Mouse (Mus musculus) gastrocnemius, postnatal 36 days (tissue): Measurements from ENCODE around the gene Mrrf. TPM values are rescaled to one million over a fixed set of nuclear protein-coding genes. Genes with fewer than 3 reads are reported as not detected.
"Not testable (repeated sequence)": the region's sequence is repeated elsewhere in the genome, so short reads cannot be mapped to it uniquely, and the experiment has no call there.

Source experiments
- DNase-seq, 2 experiments: peaks; one replicate each; pipeline ENCODE4 v3.0.0; 2022
- intact Hi-C: fragments of 180-260 bp; cut with DNase I; formaldehyde crosslinking; loops from one replicate; pipeline ENCODE4 v1.15.1; 2025
- total RNA-seq, 2 experiments: library from RNA; stranded (reverse); gene quantifications; 2 replicates each; pipeline ENCODE4 v1.2.3; 2021

Mrrf gene
- total RNA-seq, 2 experiments from 2014 or later, result 13.5 to 18.8 TPM

GRCm38 (mm10) chr2:36126795-36127429, 9.3 kb upstream of the Mrrf start:
- intact Hi-C loops, result no loop called here
- DNase-seq, result no peak

DNA sequence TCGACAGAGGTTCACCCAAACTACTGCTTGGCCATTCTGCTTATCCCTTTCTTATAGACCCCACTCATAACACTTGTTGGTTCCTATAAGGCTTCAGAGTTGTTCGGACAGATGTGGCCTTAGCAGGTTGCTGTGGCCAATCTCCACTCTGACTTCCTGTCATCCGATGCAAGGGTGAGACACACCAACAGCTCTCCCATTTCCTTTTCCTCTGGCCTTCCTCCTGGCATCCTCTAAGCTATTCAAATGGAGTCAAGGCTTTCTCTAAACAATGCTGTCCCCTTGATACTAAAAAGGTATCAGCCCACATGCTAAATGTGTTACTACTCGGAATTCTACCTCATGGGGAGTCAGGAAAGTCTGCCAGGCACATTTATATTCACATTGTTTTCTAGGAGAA, 8.2 kb upstream of the Mrrf start:
- intact Hi-C loops, result no loop called here
- no peak for DNase-seq

DNA sequence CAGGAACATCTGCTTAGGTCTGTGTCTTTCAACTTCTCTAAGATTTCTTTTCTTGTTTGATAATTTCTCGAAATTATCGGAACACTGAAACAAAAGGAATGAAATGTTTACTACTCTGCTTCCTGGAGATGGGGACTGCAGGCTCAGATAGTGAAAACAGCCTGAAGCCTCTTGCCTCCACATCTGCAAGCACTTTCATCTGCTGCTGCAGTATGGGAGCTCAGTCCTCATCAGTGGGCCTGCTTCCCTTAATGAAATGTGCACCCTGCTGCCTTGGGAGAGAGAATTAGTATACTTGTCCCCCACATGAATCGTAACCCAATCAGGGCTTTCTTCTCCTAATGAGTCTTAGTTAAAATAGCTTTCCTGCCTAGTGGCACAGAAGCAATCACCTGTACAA, 7.1 kb upstream of the Mrrf start:
- intact Hi-C loops, result no loop called here
- no peak for DNase-seq

GRCm38 (mm10) chr2:36135887-36136286, 302 bp upstream of the Mrrf start:
- DNase-seq, result no peak
- intact Hi-C loops, result no loop called here

DNA sequence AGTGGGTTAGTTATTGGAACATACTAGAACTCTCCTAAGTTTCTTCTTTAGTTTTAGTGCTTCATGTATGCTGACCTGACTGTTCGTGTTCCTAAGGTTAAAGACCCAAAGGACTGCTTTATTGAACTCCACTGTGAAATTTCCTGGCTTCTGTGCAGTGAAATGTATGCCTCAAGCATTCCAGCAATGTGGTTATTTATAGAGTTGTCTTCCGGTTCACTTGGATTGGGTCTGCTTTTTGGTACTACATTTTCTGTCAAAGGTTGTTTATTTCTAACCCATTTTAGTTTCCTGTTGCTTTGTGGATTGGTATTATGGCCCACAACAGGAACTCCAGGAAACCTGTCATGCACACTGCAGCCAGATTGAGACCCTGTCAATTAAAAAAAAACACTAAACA, 2.9 kb downstream of the Mrrf start:
- no peak for DNase-seq
- intact Hi-C loops, result no loop called here

- DNase-seq, result no peak
- intact Hi-C loops, result no loop called here
Observed at GRCm38 (mm10) chr2:36148876-36149365, 12.7 kb downstream of the Mrrf start.

DNA sequence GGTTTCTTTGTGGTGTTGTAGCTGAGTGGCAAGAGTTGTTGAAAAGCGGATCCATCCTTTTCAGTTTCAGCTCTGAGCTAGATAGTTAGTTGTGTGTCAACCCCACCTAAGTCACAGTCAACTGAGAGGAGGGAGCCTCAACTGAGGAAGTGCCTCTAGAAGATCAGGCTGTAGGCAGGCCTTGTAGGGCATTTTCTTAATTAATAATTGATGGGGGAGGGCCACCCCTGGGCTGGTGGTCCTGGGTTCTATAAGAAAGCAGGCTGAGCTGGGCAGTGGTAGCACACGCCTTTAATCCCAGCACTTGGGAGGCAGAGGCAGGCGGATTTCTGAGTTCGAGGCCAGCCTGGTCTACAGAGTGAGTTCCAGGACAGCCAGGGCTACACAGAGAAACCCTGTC, 16.2 kb downstream of the Mrrf start:
- intact Hi-C loops, DNase-seq: not testable (repeated sequence)

DNA sequence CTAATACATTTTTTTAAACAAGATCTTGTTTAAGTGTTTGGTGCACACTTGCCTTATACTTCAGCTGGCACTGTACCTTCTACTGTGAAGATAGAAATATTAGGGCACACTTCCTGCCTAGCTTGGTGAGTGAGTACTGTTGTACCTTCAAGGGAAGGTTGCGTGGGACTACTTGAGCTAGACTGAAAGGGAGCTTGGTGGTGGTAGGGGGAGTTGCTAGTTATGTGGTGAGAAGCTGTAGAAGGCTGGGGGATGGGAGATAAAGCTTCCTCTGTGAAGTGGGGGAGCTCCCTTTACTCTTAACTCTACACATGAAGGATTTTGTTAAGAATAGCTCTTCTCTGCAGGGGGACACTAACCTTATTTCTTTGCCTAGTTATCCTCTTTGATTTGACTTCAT, 21.3 kb downstream of the Mrrf start:
- intact Hi-C loops, result no loop called here
- no peak for DNase-seq

- intact Hi-C loops, result no loop called here
- DNase-seq, result no peak
Observed at GRCm38 (mm10) chr2:36159336-36159735, 23.1 kb downstream of the Mrrf start.

DNA sequence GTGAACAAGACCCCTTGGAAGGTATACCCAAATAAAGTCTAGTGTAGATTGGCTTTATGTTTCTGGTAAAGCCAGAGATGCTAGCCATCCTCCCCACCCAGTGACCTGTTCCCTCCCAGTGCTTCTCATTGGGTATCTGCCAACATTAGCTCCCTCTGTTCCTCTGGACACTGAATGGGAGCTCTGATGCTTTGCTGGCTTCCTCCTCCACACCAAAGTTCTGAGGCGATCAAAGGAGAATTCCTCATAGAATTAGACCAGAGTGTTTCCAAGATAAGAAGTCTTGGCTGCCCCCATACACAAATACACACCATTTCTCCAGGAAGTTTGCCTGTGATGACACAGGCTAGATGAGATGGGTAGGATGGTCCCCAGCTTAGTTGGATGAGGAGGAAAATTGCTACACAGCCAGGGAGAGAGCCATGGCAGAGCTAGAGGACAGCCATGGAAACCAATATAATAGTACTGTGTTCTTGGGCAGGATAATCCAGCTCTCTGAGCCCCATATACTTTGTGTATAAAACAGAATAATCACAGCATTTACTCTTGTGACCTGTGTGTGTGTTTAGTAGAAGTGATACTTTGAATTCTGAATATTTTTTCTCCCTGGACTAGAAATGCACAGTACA, 31.9 kb downstream of the Mrrf start:
- intact Hi-C loops, result no loop called here
- no peak for DNase-seq

DNA sequence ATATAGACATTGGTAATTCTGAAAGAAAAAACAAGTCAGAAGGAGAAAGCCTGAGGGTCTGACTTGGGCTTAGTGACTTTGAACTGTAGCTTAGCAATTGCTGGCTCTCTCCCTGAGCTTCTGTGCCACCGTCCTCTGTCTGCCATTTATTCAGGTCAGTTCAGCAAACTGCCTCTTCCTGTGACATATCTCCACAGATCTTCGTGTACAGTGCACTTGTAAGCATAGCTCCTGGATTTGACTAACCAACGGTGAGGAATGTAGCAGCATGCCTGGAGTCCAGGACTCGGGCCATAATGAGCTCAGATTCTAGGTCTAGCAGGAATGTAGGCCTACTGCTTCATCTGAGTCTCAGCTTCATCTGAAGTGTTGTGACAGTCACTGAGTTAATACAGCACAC, 33.0 kb downstream of the Mrrf start:
- intact Hi-C loops, result no loop called here
- DNase-seq, result no peak

DNA sequence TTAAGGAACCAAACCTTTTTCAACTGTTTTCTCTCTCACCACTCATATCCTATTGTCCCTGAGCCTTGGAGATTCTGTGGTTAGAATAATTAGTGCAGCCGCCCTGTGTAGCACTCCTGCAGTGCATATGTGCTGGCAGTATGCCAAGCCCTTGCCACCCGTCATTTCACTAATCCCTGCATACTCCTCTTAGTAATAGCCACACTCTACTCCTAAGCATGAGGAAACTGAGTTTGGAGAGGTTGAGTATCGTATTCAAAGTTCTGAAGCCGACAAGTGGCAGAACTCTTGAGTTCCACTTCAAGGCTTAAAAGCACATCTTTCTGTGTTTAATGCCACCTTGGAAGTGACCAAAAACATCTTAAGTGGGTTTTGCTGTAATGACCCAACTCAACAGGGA, 35.9 kb downstream of the Mrrf start:
- DNase-seq, result no peak
- intact Hi-C loops, result no loop called here

GRCm38 (mm10) chr2:36172574-36172973, 36.4 kb downstream of the Mrrf start:
- DNase-seq, result no peak
- intact Hi-C loops, result no loop called here

DNA sequence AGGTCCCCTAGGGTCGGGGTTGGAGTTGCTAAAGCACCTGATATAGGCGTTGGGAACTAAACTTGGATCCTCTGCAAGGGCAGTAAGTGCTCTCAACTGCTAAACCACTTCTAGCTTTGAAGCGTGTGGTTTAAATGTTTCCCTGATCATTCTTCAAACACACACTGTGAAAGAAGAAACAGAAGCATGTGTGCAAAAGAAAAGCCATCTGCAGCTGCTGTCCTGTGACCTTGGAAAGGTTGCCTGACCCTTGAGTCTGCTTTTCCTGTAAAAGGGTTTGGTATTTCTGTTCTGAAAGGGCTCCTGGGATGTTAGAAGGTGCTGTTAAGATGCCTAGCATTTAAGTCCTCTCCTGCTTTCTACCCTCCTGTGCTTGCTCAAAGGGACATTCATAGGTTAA, 43.3 kb downstream of the Mrrf start:
- no peak for DNase-seq
- intact Hi-C loops, result no loop called here

DNA sequence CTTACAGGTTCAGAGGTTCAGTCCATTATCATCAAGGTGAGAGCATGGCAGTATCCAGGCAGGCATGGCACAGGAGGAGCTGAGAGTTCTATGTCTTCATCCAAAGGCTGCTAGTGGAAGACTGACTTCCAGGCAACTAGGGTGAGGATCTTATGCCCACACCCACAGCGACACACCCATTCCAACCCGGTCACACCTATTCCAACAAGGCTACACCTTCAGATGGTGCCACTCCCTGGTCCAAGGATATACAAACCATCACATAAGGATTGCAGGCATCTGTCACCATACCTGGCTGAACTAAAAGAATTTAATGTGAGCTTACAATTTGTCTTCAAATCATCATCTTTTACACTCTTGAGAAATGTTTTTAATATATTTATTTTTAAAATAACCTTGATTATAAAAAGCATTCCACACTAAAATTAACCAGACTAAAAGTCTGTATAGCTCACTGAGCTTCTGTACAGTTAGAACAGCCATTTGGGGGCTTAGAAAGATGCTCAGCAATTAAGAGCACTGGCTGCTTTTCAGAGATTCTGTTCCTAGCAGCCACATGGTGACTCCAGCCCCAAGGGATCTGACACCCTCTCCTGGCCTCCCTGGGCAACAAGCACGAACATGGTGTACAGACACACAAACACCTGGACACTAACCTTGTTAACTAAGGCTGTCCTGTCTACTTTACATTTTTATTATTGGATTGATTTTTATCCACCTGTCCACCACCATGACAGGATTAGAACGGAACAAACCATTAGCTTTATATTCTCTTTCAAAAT, 45.6 kb downstream of the Mrrf start:
- DNase-seq, intact Hi-C loops: not testable (repeated sequence)

- DNase-seq, result no peak
- intact Hi-C loops, result no loop called here
Observed at GRCm38 (mm10) chr2:36183278-36183677, 47.1 kb downstream of the Mrrf start.

DNA sequence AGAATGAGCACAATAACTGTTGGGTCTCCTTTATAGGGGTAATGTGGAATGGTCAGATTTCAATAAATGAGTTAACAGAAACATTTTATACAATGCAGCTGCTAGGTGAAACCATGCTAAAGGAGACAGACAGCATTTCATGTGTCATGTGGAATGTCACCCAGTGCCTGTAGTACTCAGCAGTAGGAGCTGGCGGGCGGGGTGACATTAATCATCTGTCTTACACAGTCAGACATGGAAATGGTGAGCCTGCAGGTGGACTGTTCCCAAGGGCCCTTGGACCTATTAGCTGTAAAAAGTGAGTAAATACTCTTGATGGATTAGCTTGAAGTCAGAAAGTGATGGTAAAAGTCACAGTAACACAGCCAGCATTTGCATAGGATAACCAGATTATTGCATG, 48.0 kb downstream of the Mrrf start:
- no peak for DNase-seq
- intact Hi-C loops, result no loop called here

DNA sequence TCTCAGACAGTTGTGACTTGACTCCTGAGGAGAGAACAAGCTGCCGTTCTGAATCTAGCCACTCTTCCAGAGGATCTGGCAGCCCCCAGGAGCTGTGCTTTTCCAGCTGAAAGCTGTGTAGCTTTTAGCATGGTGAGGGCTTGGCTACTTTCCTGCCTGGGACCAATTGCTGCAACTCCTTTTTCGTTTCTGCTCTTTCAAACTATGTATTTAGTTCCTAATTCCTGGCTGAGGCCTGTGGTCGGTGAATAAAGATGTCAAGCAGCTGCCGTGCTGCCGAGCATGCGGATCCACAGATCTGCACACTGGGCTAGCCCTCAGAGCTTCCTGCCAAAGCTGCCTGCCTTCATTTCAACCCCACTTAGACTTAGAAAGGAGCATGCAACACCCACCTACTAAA, 48.7 kb downstream of the Mrrf start:
- intact Hi-C loops, result no loop called here
- no peak for DNase-seq

- DNase-seq, intact Hi-C loops: not testable (repeated sequence)
Observed at GRCm38 (mm10) chr2:36189200-36189599, 53.0 kb downstream of the Mrrf start.

DNA sequence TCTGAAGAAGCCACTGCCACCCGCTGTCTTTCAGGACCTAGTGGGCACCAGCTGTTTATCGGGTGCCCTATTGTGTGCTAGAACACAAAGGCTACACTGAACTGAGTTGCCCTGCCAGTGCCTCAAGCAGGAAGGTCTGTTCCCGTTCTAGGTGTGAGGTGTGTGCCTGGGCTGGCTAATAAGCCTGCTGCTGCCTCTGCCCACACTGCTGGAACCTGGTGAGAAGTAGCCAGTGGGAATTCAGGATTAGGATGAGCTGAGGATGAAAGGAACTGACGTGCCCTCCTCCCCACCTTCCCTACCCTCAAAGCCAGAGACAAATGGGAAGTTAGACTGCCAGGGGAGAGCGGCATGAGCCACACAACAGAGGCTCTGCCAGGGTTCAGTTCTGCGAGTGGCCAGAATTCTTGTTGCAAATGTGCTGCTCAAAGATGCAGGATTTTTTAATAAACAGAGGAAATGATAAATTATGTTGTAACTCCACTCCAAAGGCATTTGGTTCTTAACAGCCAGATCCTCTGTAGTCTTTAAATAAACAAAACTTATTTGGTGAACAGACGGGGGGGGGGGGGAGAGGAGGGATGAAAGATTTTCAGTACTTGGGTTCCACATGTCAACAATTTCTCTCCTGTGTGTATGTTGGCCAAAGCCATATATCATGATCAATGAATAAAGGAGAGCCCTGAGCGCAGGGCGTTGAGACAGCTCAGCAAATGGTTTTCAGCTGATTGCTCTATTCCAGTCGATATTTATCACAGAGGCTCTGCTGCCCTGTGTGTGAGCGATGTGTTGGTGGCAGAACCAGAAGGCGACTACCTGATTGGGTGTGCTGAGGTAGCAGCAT, 55.1 kb downstream of the Mrrf start:
- DNase-seq, result no peak
- intact Hi-C loops, result no loop called here

- intact Hi-C loops, result no loop called here
- no peak for DNase-seq
Observed at GRCm38 (mm10) chr2:36197021-36197420, 60.8 kb downstream of the Mrrf start.
